Mouse (Mus musculus) liver, embryonic 12.5 days (tissue): ENCODE measurements around the gene Esrrg. TPM values are rescaled to one million over a fixed set of nuclear protein-coding genes. Genes with fewer than 3 reads are reported as not detected.

Experiments
- ATAC-seq: fragments of 200-750 bp; cut with Nextera tagmentation; 2 replicates; pipeline ENCODE4 v1.8.0; 2017; ENCODE audit warnings: moderate number of reproducible peaks, mild to moderate bottlenecking, moderate library complexity
- H3K27ac ChIP-seq: fragments of 300-500 bp; sonication (generic); 2 replicates; pipeline ENCODE4 v1.5.1; 2016; ENCODE audit warnings: mild to moderate bottlenecking
- H3K27me3 ChIP-seq: fragments of 300-500 bp; sonication (generic); replicated peaks from 2 replicates; pipeline ENCODE4 v1.6.1; 2016; ENCODE audit warnings: mild to moderate bottlenecking, moderate library complexity
- H3K36me3 ChIP-seq: fragments of 300-500 bp; sonication (generic); 2 replicates; pipeline ENCODE4 v1.6.1; 2016; ENCODE audit warnings: mild to moderate bottlenecking, moderate library complexity
- H3K4me1 ChIP-seq: fragments of 300-500 bp; sonication (generic); 2 replicates; pipeline ENCODE4 v1.6.1; 2016
- H3K4me2 ChIP-seq: fragments of 300-500 bp; sonication (generic); 2 replicates; pipeline ENCODE4 v1.6.1; 2016; ENCODE audit warnings: mild to moderate bottlenecking, moderate library complexity
- H3K4me3 ChIP-seq: fragments of 300-500 bp; sonication (generic); 2 replicates; pipeline ENCODE4 v1.5.1; 2016; ENCODE audit warnings: mild to moderate bottlenecking, moderate library complexity
- H3K9ac ChIP-seq: fragments of 300-500 bp; sonication (generic); 2 replicates; pipeline ENCODE4 v1.6.1; 2016; ENCODE audit warnings: mild to moderate bottlenecking, moderate library complexity
- H3K9me3 ChIP-seq: fragments of 300-500 bp; sonication (generic); replicated peaks from 2 replicates; pipeline ENCODE4 v1.6.1; 2016; ENCODE audit warnings: mild to moderate bottlenecking, moderate library complexity
- WGBS: fragments of 180-500 bp; shearing (Covaris S2); methylation state at CpG from one replicate; pipeline ENCODE4 v1.1.7; 2016; ENCODE audit not compliant: insufficient replicate concordance; 5-methylcytosine and 5-hydroxymethylcytosine counted together
- polyA plus RNA-seq: library from polyadenylated mRNA; unstranded; fragments of >200 nt; fragmentation: Nextera tagmentation; extraction: Ambion mirVana; gene quantifications from 2 replicates; pipeline ENCODE4 v1.2.1, GENCODE M21; 2016

The Esrrg gene
- polyA plus RNA-seq, 1 experiment from 2014 or later = 0.25 TPM

GRCm38 (mm10) chr1:187679246-187679645, 70.7 kb downstream of the Esrrg start:
- no peak overlapping the region for H3K9ac ChIP-seq
- no peaks in the 10 kb centered on the region for H3K4me1 ChIP-seq
- ATAC-seq = no peak
- no peaks in the 10 kb centered on the region for H3K27me3 ChIP-seq
- no peaks in the 10 kb centered on the region for H3K36me3 ChIP-seq
- 50% methylated on average over 1 of the region's 1 CpGs for WGBS
- no peak overlapping the region for H3K4me2 ChIP-seq
- no peak overlapping the region for H3K27ac ChIP-seq
- H3K9me3 ChIP-seq = no peaks in the 10 kb centered on the region
- no peak overlapping the region for H3K4me3 ChIP-seq

GRCm38 (mm10) chr1:187684519-187684918, 75.9 kb downstream of the Esrrg start:
- no peaks in the 10 kb centered on the region for H3K27me3 ChIP-seq
- H3K4me1 ChIP-seq = no peaks in the 10 kb centered on the region
- 82% methylated on average over 4 of the region's 4 CpGs for WGBS
- H3K4me3 ChIP-seq = no peak overlapping the region
- H3K27ac ChIP-seq = no peak overlapping the region
- H3K9me3 ChIP-seq = no peaks in the 10 kb centered on the region
- H3K36me3 ChIP-seq = no peaks in the 10 kb centered on the region
- H3K4me2 ChIP-seq = no peak overlapping the region
- no peak overlapping the region for H3K9ac ChIP-seq
- ATAC-seq = no peak

- H3K4me3 ChIP-seq = no peak overlapping the region
- H3K36me3 ChIP-seq = no peaks in the 10 kb centered on the region
- H3K27me3 ChIP-seq = no peaks in the 10 kb centered on the region
- 61% methylated on average over 11 of the region's 11 CpGs for WGBS
- H3K4me2 ChIP-seq = no peak overlapping the region
- H3K9ac ChIP-seq = no peak overlapping the region
- no peak overlapping the region for H3K27ac ChIP-seq
- H3K9me3 ChIP-seq = no peaks in the 10 kb centered on the region
- no peaks in the 10 kb centered on the region for H3K4me1 ChIP-seq
- no peak for ATAC-seq
Observed at GRCm38 (mm10) chr1:187691846-187692525, 83.4 kb downstream of the Esrrg start.

- 57% methylated on average over 4 of the region's 4 CpGs for WGBS
- H3K4me1 ChIP-seq = no peaks in the 10 kb centered on the region
Observed at GRCm38 (mm10) chr1:187694865-187695264, 86.3 kb downstream of the Esrrg start.

GRCm38 (mm10) chr1:187698201-187698600, 89.6 kb downstream of the Esrrg start:
- H3K4me2 ChIP-seq = no peak overlapping the region
- H3K9me3 ChIP-seq = no peaks in the 10 kb centered on the region
- H3K4me3 ChIP-seq = no peak overlapping the region
- H3K4me1 ChIP-seq = no peaks in the 10 kb centered on the region
- H3K27ac ChIP-seq = no peak overlapping the region
- no peaks in the 10 kb centered on the region for H3K36me3 ChIP-seq
- ATAC-seq = no peak
- 67% methylated on average over 9 of the region's 9 CpGs for WGBS
- H3K27me3 ChIP-seq = no peaks in the 10 kb centered on the region
- H3K9ac ChIP-seq = no peak overlapping the region

More at GRCm38 (mm10) chr1:187694865-187695264, 86.3 kb downstream of the Esrrg start:
- Histone ChIP-seq H3K27me3 (no peaks in the 10 kb centered on the region), H3K4me2 (no peak overlapping the region), H3K9me3 (no peaks in the 10 kb centered on the region), H3K9ac (no peak overlapping the region), H3K36me3 (no peaks in the 10 kb centered on the region), H3K4me3 (no peak overlapping the region), H3K27ac (no peak overlapping the region)
- ATAC-seq = no peak

GRCm38 (mm10) chr1:187700963-187701362, 92.4 kb downstream of the Esrrg start:
- 54% methylated on average over 2 of the region's 2 CpGs for WGBS
- Histone ChIP-seq H3K4me1 (no peaks in the 10 kb centered on the region), H3K4me3 (no peak overlapping the region), H3K36me3 (no peaks in the 10 kb centered on the region), H3K27me3 (no peaks in the 10 kb centered on the region), H3K27ac (no peak overlapping the region), H3K9ac (no peak overlapping the region), H3K9me3 (no peaks in the 10 kb centered on the region), H3K4me2 (no peak overlapping the region)
- no peak for ATAC-seq

GRCm38 (mm10) chr1:187704921-187705320, 96.3 kb downstream of the Esrrg start:
- no peak overlapping the region for H3K27ac ChIP-seq
- H3K36me3 ChIP-seq = no peaks in the 10 kb centered on the region
- H3K27me3 ChIP-seq = no peaks in the 10 kb centered on the region
- 83% methylated on average over 4 of the region's 4 CpGs for WGBS
- no peak overlapping the region for H3K4me3 ChIP-seq
- no peak overlapping the region for H3K4me2 ChIP-seq
- H3K9ac ChIP-seq = no peak overlapping the region
- H3K4me1 ChIP-seq = no peaks in the 10 kb centered on the region
- no peaks in the 10 kb centered on the region for H3K9me3 ChIP-seq
- no peak for ATAC-seq

- Histone ChIP-seq H3K36me3 (no peaks in the 10 kb centered on the region), H3K4me1 (no peaks in the 10 kb centered on the region), H3K9ac (no peak overlapping the region), H3K9me3 (no peaks in the 10 kb centered on the region), H3K27me3 (no peaks in the 10 kb centered on the region), H3K27ac (no peak overlapping the region), H3K4me2 (no peak overlapping the region), H3K4me3 (no peak overlapping the region)
- no peak for ATAC-seq
- WGBS = 67% methylated on average over 5 of the region's 5 CpGs
Observed at GRCm38 (mm10) chr1:187705348-187705747, 96.8 kb downstream of the Esrrg start.

- no peak for ATAC-seq
Observed at GRCm38 (mm10) chr1:187706046-187706445, 97.5 kb downstream of the Esrrg start.

GRCm38 (mm10) chr1:187707176-187707575, 98.6 kb downstream of the Esrrg start:
- no peak overlapping the region for H3K4me3 ChIP-seq
- H3K27ac ChIP-seq = no peak overlapping the region
- no peak overlapping the region for H3K9ac ChIP-seq
- H3K9me3 ChIP-seq = no peaks in the 10 kb centered on the region
- no peak for ATAC-seq
- H3K27me3 ChIP-seq = no peaks in the 10 kb centered on the region
- no peaks in the 10 kb centered on the region for H3K4me1 ChIP-seq
- no peak overlapping the region for H3K4me2 ChIP-seq
- H3K36me3 ChIP-seq = no peaks in the 10 kb centered on the region

More at GRCm38 (mm10) chr1:187706046-187706445, 97.5 kb downstream of the Esrrg start:
- Histone ChIP-seq H3K27me3 (no peaks in the 10 kb centered on the region), H3K4me1 (no peaks in the 10 kb centered on the region), H3K36me3 (no peaks in the 10 kb centered on the region), H3K9ac (no peak overlapping the region), H3K4me2 (no peak overlapping the region), H3K9me3 (no peaks in the 10 kb centered on the region), H3K4me3 (no peak overlapping the region), H3K27ac (no peak overlapping the region)
- WGBS = 39% methylated on average over 6 of the region's 6 CpGs

GRCm38 (mm10) chr1:187710434-187710948, 101.9 kb downstream of the Esrrg start:
- Histone ChIP-seq H3K9me3 (no peaks in the 10 kb centered on the region), H3K27me3 (no peaks in the 10 kb centered on the region), H3K27ac (no peak overlapping the region), H3K4me2 (no peak overlapping the region), H3K4me1 (no peaks in the 10 kb centered on the region), H3K36me3 (no peaks in the 10 kb centered on the region), H3K9ac (no peak overlapping the region), H3K4me3 (no peak overlapping the region)
- no peak for ATAC-seq
- 78% methylated on average over 8 of the region's 8 CpGs for WGBS

- Histone ChIP-seq H3K27ac (no peak overlapping the region), H3K9me3 (no peaks in the 10 kb centered on the region), H3K9ac (no peak overlapping the region), H3K4me3 (no peak overlapping the region), H3K36me3 (no peaks in the 10 kb centered on the region), H3K27me3 (no peaks in the 10 kb centered on the region), H3K4me2 (no peak overlapping the region), H3K4me1 (no peaks in the 10 kb centered on the region)
- WGBS = 62% methylated on average over 3 of the region's 3 CpGs
- ATAC-seq = no peak
Observed at GRCm38 (mm10) chr1:187721035-187721434, 112.4 kb downstream of the Esrrg start.

GRCm38 (mm10) chr1:187722016-187722415, 113.4 kb downstream of the Esrrg start:
- Histone ChIP-seq H3K27ac (no peak overlapping the region), H3K36me3 (no peaks in the 10 kb centered on the region), H3K9me3 (no peaks in the 10 kb centered on the region), H3K4me1 (no peaks in the 10 kb centered on the region), H3K4me3 (no peak overlapping the region), H3K9ac (no peak overlapping the region), H3K27me3 (no peaks in the 10 kb centered on the region), H3K4me2 (no peak overlapping the region)
- 58% methylated on average over 9 of the region's 9 CpGs for WGBS
- ATAC-seq = no peak
